Mouse (Mus musculus) forebrain, embryonic 10.5 days (tissue): ENCODE measurements at regions not wholly inside any gene's neighbourhood (a gene's known extent, or its start where the extent isn't known, plus 50 kb on each side); places are given as distances from the start of the nearest gene placed in this dataset.

ENCODE experiments used
- DNase-seq: peaks from one replicate; pipeline ENCODE4 v3.0.0-alpha.2; 2017; ENCODE audit warnings: low spot score; ENCODE audit errors: extremely low spot score
- H3K27ac ChIP-seq: fragments of 300-500 bp; sonication (generic); 2 replicates; pipeline ENCODE4 v1.5.1; 2016; ENCODE audit warnings: mild to moderate bottlenecking
- H3K27me3 ChIP-seq: fragments of 300-500 bp; sonication (generic); 2 replicates; pipeline ENCODE4 v1.6.1; 2016; ENCODE audit warnings: mild to moderate bottlenecking; ENCODE audit not compliant: poor library complexity, severe bottlenecking
- H3K36me3 ChIP-seq: fragments of 300-500 bp; sonication (generic); replicated peaks from 2 replicates; pipeline ENCODE4 v1.6.1; 2016; ENCODE audit warnings: mild to moderate bottlenecking, moderate library complexity
- H3K4me1 ChIP-seq: fragments of 300-500 bp; sonication (generic); 2 replicates; pipeline ENCODE4 v1.6.1; 2016
- H3K4me3 ChIP-seq: fragments of 300-500 bp; sonication (generic); 2 replicates; pipeline ENCODE4 v1.5.1; 2016; ENCODE audit warnings: mild to moderate bottlenecking, moderate library complexity
- H3K9me3 ChIP-seq: fragments of 300-500 bp; sonication (generic); 2 replicates; pipeline ENCODE4 v1.6.1; 2016; ENCODE audit warnings: mild to moderate bottlenecking, moderate library complexity
- whole genome bisulfite sequencing: fragments of 180-500 bp; shearing (Covaris S2); methylation state at CpG from one replicate; pipeline ENCODE4 v1.1.7; 2016; 5-methylcytosine and 5-hydroxymethylcytosine counted together

DNA sequence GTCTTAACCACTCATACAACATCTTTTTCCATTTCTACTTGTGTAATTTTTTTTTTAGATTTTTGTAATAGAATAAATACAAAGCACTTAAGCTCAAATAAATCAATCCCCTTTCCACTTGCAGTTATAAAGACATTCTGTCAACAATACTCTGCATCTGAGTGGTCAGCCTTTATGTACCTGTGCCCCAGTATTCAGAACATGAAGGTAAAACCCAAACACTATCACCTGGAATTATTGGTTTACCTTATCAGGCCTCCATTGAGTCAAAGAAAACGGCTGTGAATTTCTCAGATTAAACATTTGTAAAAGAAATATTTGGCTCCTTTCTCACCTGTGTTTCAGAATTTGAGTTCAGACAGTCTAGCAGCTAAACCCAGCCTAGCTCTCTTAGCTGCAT lies 422.0 kb upstream of the Sptlc3 start:
- Histone ChIP-seq H3K27ac (no peak overlapping the region), H3K4me1 (no peaks in the 10 kb centered on the region), H3K9me3 (no peaks in the 10 kb centered on the region), H3K27me3 (no peaks in the 10 kb centered on the region), H3K36me3 (no peaks in the 10 kb centered on the region), H3K4me3 (no peak overlapping the region)
- WGBS, result 75% methylated on average over 1 of the region's 1 CpGs
- no peak for DNase-seq

DNA sequence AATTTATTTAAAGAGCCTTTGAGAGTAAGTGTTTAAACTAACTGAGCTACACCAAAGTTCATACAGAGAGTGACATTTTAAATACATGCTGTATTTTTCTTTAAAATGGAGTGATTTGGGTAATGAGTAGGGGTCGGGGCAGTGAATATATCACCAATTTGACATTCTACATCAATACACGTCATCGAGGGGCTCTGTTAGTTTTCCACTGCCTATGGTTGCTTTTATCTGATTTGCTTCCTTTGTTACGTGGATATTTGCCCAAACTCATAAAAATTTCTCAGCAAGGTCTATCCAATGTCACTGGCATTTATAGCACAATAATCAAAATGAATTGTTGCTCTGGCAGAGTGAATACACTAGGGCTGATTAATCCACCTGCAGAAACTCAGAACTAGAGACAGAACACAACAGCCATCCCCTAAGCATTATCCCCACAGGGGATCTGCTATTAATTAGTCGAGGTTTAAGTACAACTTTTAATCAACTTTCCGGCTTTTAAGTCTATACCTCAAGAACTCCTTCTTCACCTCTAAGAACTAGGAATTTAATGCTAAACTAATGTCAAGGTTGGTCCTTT lies 400.1 kb upstream of the Sptlc3 start:
- WGBS, result 81% methylated on average over 6 of the region's 6 CpGs
- Histone ChIP-seq H3K27me3 (no peaks in the 10 kb centered on the region), H3K27ac (no peak overlapping the region), H3K4me1 (no peaks in the 10 kb centered on the region), H3K4me3 (no peak overlapping the region), H3K36me3 (no peaks in the 10 kb centered on the region), H3K9me3 (no peaks in the 10 kb centered on the region)
- no peak for DNase-seq

DNA sequence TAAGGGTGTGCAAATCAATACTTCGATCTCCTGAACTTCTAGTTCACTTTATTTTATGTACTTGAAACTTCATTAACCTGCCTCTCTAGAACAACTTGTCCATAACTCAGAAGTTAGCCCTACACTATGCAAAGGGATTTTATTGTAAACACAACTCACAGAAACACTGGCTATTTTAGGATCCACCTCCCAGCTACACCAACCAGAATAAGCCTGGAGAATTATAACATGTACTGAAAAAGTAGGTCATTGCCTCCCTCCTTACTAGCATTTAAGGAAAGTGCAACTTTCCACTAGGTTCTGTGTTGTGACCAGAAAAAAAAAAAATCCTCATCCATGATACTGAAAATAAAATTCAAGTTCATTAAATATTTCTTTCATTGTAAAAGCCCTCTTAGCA lies 382.0 kb upstream of the Sptlc3 start:
- Histone ChIP-seq H3K4me1 (no peaks in the 10 kb centered on the region), H3K27me3 (no peaks in the 10 kb centered on the region), H3K27ac (no peak overlapping the region), H3K36me3 (no peaks in the 10 kb centered on the region), H3K9me3 (no peaks in the 10 kb centered on the region), H3K4me3 (no peak overlapping the region)
- no peak for DNase-seq
- WGBS, result 89% methylated on average over 1 of the region's 1 CpGs

DNA sequence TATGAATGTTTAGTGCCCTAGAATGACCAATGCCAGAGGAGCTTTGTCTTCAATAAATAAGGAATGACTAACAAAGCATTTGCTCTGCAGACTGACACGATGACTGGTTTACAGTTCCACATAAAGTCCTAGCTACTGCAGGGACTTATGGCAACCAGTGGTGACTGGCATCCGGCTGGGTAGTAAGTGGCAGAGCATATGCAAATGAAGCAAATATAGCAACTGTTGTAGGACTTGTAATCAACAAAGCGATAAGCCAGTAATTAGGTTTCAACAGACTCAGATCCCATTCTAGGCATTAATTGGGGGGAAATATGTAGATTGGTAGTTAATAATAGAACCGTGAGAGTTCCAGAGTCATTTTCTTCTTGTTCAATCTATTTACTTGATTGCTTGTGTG lies 379.2 kb upstream of the Sptlc3 start:
- no peak for DNase-seq
- no peaks in the 10 kb centered on the region for H3K27me3 ChIP-seq
- 91% methylated on average over 4 of the region's 4 CpGs for WGBS
- H3K9me3 ChIP-seq, result no peaks in the 10 kb centered on the region
- H3K4me1 ChIP-seq, result no peaks in the 10 kb centered on the region
- no peaks in the 10 kb centered on the region for H3K36me3 ChIP-seq
- H3K4me3 ChIP-seq, result no peak overlapping the region
- no peak overlapping the region for H3K27ac ChIP-seq

DNA sequence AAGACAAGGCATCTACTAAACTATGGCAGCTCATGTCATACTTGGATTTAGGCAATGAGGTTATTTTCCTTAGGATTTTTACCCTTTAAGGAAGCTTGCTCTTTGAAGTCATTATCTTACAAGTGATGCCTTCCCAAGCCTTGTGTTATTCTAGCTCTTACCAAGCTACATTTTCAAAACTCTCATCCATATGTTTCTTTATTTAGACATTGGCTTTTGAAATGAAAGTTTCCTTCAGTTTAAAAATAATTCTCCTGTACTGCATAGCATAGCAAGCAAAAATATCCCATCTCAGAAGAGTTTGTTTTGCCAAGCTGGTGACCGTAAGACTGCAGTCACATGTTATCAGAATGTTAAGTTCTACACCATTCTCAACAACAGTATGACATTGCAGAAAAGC lies 372.8 kb upstream of the Sptlc3 start:
- no peak for DNase-seq
- 98% methylated on average over 1 of the region's 1 CpGs for WGBS
- H3K27me3 ChIP-seq, result no peaks in the 10 kb centered on the region
- H3K4me3 ChIP-seq, result no peak overlapping the region
- no peaks in the 10 kb centered on the region for H3K4me1 ChIP-seq
- H3K36me3 ChIP-seq, result no peaks in the 10 kb centered on the region
- H3K27ac ChIP-seq, result no peak overlapping the region
- no peaks in the 10 kb centered on the region for H3K9me3 ChIP-seq

DNA sequence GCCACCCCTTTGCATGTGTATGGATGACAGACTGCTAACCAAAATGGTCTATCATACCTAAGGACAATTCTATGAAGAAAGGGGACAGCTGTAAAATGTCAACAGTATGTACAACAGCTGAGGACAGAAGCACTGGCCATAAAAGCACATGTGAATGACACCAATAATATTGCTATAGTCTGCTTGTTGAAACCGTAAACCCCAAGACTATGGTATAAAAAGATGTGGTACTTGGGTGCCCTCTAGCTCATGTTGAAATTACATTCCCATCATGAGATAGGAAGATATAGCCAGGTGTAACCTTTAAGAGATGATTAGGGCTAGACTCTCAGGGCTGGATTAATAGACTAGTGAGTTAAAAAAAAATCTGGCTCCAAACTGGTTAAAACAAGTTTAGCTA lies 361.6 kb upstream of the Sptlc3 start:
- 87% methylated on average over 1 of the region's 1 CpGs for WGBS
- H3K27me3 ChIP-seq, result no peaks in the 10 kb centered on the region

DNA sequence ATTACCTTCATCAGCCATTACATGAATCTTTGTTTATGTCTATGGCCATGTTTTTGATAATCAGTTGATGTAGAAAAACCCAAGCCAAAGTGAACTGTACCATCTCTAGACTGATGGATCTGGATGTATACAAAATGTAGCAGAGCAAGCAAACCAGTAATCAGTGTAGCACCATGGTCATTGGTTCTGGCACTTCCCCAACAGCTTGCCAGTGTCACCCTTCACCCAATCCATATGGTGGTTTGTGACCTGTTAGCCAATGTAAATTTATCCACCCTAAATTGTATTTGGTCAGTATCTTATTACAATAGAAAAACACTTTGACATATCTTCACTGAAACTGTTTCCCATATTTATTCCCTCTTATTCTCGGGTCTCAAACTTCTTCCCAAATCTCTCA lies 346.7 kb upstream of the Sptlc3 start:
- H3K27ac ChIP-seq, result no peak overlapping the region
- H3K27me3 ChIP-seq, result no peaks in the 10 kb centered on the region
- no peaks in the 10 kb centered on the region for H3K4me1 ChIP-seq
- 88% methylated on average over 1 of the region's 1 CpGs for WGBS
- no peak overlapping the region for H3K4me3 ChIP-seq
- no peaks in the 10 kb centered on the region for H3K9me3 ChIP-seq
- DNase-seq, result no peak
- no peaks in the 10 kb centered on the region for H3K36me3 ChIP-seq

More for the DNA sequence above, 361.6 kb upstream of the Sptlc3 start:
- H3K9me3 ChIP-seq, result no peaks in the 10 kb centered on the region
- no peak for DNase-seq
- no peaks in the 10 kb centered on the region for H3K4me1 ChIP-seq
- H3K36me3 ChIP-seq, result no peaks in the 10 kb centered on the region
- H3K4me3 ChIP-seq, result no peak overlapping the region
- H3K27ac ChIP-seq, result no peak overlapping the region

DNA sequence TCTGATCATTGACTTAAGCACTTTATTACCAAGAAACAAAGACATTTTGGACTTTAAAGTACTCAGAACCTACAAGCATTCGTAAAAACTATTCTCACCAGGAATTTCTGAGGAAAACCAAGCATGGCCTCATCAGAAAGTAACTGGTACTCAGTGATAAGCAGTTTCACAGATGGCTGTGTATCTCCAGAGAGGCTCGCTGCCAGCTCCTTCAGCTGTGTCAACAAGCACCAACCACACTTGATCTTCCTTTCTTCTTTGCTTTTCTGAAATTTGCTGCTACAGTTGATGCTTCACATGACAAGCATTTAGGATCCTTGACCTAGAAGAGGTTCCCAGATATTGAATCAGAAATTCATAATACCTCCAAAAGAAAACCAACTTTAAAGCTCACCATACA lies 314.1 kb upstream of the Sptlc3 start:
- no peak overlapping the region for H3K4me3 ChIP-seq
- H3K27me3 ChIP-seq, result no peaks in the 10 kb centered on the region
- DNase-seq, result no peak
- no peaks in the 10 kb centered on the region for H3K36me3 ChIP-seq
- no peaks in the 10 kb centered on the region for H3K4me1 ChIP-seq
- no peaks in the 10 kb centered on the region for H3K9me3 ChIP-seq
- WGBS, result 95% methylated on average over 2 of the region's 2 CpGs
- H3K27ac ChIP-seq, result no peak overlapping the region

DNA sequence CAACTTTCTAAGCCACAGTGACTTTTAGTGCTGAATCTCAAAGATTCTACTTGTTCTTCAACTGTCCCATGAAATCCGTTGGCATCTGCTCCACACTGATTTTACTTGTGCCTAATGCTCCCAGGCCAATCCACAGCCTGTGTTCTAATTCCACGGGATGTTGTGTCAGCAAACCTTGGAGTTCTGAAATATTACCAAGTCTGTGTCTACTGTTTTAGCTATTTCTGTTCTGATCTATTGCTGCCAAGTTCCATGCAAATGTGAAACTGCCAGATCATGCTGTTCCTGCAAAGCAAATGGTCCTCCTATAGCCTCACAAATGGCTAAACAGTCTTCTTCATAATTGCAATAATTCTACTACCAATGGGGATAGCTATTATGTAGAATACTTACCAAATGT lies 295.4 kb upstream of the Sptlc3 start:
- no peaks in the 10 kb centered on the region for H3K9me3 ChIP-seq
- H3K27ac ChIP-seq, result no peak overlapping the region
- H3K36me3 ChIP-seq, result no peaks in the 10 kb centered on the region
- H3K27me3 ChIP-seq, result no peaks in the 10 kb centered on the region
- H3K4me1 ChIP-seq, result no peaks in the 10 kb centered on the region
- H3K4me3 ChIP-seq, result no peak overlapping the region
- DNase-seq, result no peak
- WGBS, result 82% methylated on average over 2 of the region's 2 CpGs

DNA sequence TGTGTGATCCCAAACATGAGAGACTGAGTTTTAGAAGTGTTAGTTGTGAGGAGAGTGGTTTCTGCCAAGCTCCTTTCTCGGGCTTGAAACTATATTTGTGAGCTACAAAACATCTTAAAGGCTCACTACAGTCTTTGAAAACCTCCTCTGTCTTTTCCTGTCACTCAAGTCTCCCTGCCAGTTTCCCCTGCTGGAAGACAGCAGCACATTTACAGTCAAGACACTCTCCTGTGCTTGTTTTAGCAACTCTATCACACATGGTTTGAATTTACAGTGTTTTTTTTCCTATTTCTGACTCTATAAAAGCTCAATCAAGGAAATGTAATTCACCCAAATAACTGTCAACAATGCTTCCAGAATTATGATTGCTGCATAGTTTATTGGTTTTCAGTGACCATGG lies 286.1 kb upstream of the Sptlc3 start:
- WGBS, result 43% methylated on average over 1 of the region's 1 CpGs
- Histone ChIP-seq H3K36me3 (no peaks in the 10 kb centered on the region), H3K27ac (no peak overlapping the region), H3K4me1 (no peaks in the 10 kb centered on the region), H3K27me3 (no peaks in the 10 kb centered on the region), H3K9me3 (no peaks in the 10 kb centered on the region), H3K4me3 (no peak overlapping the region)
- DNase-seq, result no peak

DNA sequence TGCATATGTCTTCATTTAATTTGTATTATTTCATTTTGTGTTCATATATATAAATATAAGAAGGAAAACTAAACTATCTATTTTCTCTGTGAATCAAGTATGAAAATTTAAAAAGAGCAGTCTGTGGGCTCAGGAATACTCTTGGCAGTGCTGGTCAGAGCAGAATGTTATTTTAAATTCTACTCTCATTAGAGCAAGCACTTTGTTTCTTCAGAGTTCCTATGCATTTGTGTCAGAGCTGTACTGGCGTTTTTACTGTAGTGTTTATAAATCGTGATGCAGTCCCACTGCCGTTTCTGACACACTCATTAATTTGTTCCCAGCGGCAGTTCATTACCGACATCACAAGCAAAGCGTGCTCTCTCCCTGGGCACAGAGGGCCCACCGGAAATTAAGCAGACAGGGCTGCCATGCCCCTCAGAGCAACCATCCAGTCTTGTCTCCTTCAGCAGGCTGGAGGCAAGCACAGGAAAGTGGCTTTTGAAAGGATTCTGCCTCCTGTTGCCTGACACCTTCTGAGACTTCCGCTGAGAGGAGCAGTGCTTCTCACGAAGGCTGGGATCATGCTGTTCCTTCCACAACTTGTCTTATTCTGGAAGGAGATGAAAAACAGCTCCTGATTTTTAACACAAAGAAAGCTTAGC lies 272.8 kb upstream of the Sptlc3 start:
- Histone ChIP-seq H3K4me1 (no peaks in the 10 kb centered on the region), H3K36me3 (no peaks in the 10 kb centered on the region), H3K4me3 (no peak overlapping the region), H3K9me3 (no peaks in the 10 kb centered on the region), H3K27ac (no peak overlapping the region), H3K27me3 (no peaks in the 10 kb centered on the region)
- DNase-seq, result no peak
- 79% methylated on average over 9 of the region's 9 CpGs for whole genome bisulfite sequencing

DNA sequence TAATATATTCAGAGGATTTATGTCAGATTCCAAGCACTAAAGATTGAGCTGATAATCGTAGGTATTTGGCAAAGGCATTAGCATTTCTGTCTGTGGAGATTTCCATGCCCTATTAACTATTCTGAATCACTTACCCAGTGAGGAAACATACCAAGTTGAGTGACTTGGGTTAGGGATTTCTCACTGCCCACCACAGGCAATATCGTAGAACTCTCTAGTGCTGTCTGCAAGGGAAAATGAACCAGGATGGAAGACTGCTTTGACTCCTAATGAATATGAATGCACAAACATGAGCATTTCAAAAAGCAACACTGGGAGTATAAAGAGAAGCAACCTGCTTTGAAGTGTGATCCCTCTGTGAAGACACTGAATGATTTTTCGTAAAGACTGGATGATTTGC lies 263.3 kb upstream of the Sptlc3 start:
- Histone ChIP-seq H3K27me3 (no peaks in the 10 kb centered on the region), H3K36me3 (no peaks in the 10 kb centered on the region), H3K4me1 (peaks cover 8% of the 10 kb centered on the region), H3K4me3 (no peak overlapping the region), H3K9me3 (no peaks in the 10 kb centered on the region), H3K27ac (no peak overlapping the region)
- no peak for DNase-seq
- 35% methylated on average over 3 of the region's 3 CpGs for WGBS

DNA sequence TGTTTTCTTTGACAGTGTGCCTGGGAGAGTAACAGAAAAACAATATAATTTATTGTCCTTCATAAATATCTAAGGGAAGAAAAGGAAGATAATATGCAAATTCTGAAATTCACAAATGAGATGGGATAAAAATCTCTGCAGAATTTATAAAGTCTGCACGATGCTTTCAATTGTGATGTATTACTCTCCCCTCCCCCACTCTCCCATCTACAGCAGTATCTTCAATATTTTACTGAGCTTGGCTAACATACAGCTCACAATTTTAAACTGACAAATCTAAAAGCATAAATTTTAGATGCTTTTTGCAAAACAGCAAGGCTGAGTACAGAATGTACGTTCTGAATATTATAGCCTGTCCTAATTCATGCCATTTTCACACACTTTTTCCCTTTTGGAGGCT lies 243.6 kb upstream of the Sptlc3 start:
- no peaks in the 10 kb centered on the region for H3K36me3 ChIP-seq
- H3K27ac ChIP-seq, result no peak overlapping the region
- 92% methylated on average over 2 of the region's 2 CpGs for WGBS
- no peak for DNase-seq
- no peaks in the 10 kb centered on the region for H3K27me3 ChIP-seq
- no peaks in the 10 kb centered on the region for H3K4me1 ChIP-seq
- H3K4me3 ChIP-seq, result no peak overlapping the region
- no peaks in the 10 kb centered on the region for H3K9me3 ChIP-seq

DNA sequence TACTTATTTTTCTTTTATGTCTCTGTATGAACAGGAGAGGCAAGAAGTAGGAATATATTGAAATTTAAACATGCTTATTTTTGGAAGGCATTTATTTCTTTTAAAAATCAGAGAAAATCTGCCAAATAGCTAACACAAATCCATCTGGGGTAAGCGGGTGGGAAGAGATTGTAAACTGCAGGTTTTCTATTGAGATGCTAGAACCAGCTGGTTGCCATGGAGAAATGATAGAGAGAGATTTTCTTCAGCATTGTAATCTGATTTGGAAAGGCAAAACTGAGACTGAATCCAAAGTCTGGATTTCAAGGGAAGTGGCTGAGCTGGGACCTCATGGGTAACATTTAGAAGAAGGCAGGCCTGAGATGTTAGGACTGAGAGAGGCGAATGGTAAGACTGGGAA lies 226.6 kb upstream of the Sptlc3 start:
- Histone ChIP-seq H3K4me3 (no peak overlapping the region), H3K27me3 (no peaks in the 10 kb centered on the region), H3K36me3 (no peaks in the 10 kb centered on the region), H3K9me3 (no peaks in the 10 kb centered on the region), H3K4me1 (no peaks in the 10 kb centered on the region), H3K27ac (no peak overlapping the region)
- no peak for DNase-seq
- WGBS, result 84% methylated on average over 2 of the region's 2 CpGs
